Mouse (Mus musculus): ENCODE measurements at regions not wholly inside any gene's neighbourhood (a gene's known extent, or its start where the extent isn't known, plus 50 kb on each side); places are given as distances from the start of the nearest gene placed in this dataset.

DNA sequence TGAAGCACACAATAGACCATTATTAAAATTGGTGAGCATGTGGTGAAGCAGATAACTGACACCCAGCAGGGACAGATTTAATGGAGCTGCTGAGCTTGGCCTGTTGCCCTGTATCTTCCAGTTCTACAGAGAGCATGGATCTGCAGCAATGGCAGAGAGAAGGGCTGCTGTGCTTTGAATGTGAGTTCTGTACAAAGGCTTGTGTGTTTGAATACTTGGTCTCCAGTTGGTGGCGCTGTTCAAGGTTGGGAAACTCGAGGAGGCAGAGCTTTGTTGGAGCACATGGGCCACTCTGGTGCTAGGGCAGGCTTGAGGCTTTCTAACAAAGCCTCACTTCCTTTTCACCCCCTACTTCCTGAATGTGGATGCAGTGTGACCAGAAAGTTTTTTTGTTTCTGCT lies 211.8 kb upstream of the Arpp21 start:
- ATAC-seq (peak; percentile 67), DNase-seq (ENCODE audit: low spot score) (peak; percentile 78)
- Histone ChIP-seq H3K27ac (ENCODE audit: low read depth, low read length) (peak overlapping the region; percentile 41; the same call in 1 of the 2 replicates), H3K4me3 (ENCODE audit: low read depth, low read length) (no peak overlapping the region), H3K36me3 (ENCODE audit: control insufficient read depth, insufficient read depth, low read length) (no peaks in the 10 kb centered on the region), H3K9ac (ENCODE audit: low read length) (no peak overlapping the region), H3K27me3 (replicated peaks; ENCODE audit: control insufficient read depth, insufficient read depth, low read length) (no peaks in the 10 kb centered on the region), H3K9me3 (replicated peaks; ENCODE audit: control insufficient read depth, low read length) (no peaks in the 10 kb centered on the region), H3K4me1 (ENCODE audit: control insufficient read depth, insufficient read depth, low read length) (0 out of 2 replicates have a peak, but pooled peaks cover 5% of the 10 kb centered on the region), H3K4me2 (ENCODE audit: low read length) (no peak overlapping the region)
- 21% methylated on average over 2 of the region's 2 CpGs for WGBS

DNA sequence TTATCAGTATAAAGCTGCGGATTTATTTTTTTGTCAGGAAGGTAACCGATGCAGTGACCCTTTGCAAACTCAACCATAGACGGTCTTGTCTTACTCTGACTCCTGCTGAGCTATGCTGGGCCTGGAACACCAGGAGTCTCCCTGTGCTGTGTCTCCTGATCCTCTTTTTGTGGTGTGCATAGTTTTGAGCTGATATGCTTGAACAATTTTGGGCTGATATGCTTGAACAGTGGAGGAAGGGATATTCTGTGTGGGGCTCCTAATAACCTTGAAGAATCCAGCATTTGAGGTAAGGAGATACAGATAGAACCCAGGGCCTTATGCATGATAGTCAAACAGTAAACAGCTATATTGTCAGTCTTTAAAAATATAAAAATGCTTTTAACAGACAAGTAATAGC lies 211.2 kb upstream of the Arpp21 start:
- 69% methylated on average over 3 of the region's 3 CpGs for WGBS
- 0 out of 2 replicates have a peak, but pooled peaks have one; percentile 26 for ATAC-seq
- 0 out of 2 replicates have a peak overlapping the region, but pooled peaks have one; percentile 44 for H3K27ac ChIP-seq (ENCODE audit: low read depth, low read length)

DNA sequence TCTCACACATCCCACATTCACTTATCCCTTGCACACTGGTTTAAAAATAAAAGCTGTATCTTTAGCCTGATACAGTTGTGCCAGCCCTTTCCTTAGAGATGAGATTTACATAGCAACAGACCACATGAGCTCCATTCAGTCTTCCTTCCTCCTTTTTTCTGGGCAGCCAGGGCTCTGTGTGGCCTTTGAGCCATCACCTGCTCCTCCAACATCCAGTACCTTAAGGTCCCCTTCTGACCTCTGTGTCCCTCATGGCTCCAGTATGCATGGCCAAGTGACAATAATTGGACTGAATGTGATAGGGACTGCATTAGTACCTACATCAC lies 210.3 kb upstream of the Arpp21 start:
- ATAC-seq (no peak), DNase-seq (ENCODE audit: low spot score) (no peak)
- Histone ChIP-seq H3K4me1 (ENCODE audit: control insufficient read depth, insufficient read depth, low read length) (0 out of 2 replicates have a peak, but pooled peaks cover 5% of the 10 kb centered on the region), H3K9ac (ENCODE audit: low read length) (no peak overlapping the region), H3K9me3 (replicated peaks; ENCODE audit: control insufficient read depth, low read length) (no peaks in the 10 kb centered on the region), H3K4me3 (ENCODE audit: low read depth, low read length) (no peak overlapping the region), H3K36me3 (ENCODE audit: control insufficient read depth, insufficient read depth, low read length) (no peaks in the 10 kb centered on the region), H3K27me3 (replicated peaks; ENCODE audit: control insufficient read depth, insufficient read depth, low read length) (no peaks in the 10 kb centered on the region), H3K4me2 (ENCODE audit: low read length) (no peak overlapping the region), H3K27ac (ENCODE audit: low read depth, low read length) (no peak overlapping the region)

More for the DNA sequence above, 211.2 kb upstream of the Arpp21 start:
- Histone ChIP-seq H3K4me3 (ENCODE audit: low read depth, low read length) (no peak overlapping the region), H3K4me1 (ENCODE audit: control insufficient read depth, insufficient read depth, low read length) (0 out of 2 replicates have a peak, but pooled peaks cover 5% of the 10 kb centered on the region), H3K27me3 (replicated peaks; ENCODE audit: control insufficient read depth, insufficient read depth, low read length) (no peaks in the 10 kb centered on the region), H3K9me3 (replicated peaks; ENCODE audit: control insufficient read depth, low read length) (no peaks in the 10 kb centered on the region), H3K36me3 (ENCODE audit: control insufficient read depth, insufficient read depth, low read length) (no peaks in the 10 kb centered on the region), H3K9ac (ENCODE audit: low read length) (no peak overlapping the region), H3K4me2 (ENCODE audit: low read length) (no peak overlapping the region)
- peak; percentile 0 for DNase-seq (ENCODE audit: low spot score)

DNA sequence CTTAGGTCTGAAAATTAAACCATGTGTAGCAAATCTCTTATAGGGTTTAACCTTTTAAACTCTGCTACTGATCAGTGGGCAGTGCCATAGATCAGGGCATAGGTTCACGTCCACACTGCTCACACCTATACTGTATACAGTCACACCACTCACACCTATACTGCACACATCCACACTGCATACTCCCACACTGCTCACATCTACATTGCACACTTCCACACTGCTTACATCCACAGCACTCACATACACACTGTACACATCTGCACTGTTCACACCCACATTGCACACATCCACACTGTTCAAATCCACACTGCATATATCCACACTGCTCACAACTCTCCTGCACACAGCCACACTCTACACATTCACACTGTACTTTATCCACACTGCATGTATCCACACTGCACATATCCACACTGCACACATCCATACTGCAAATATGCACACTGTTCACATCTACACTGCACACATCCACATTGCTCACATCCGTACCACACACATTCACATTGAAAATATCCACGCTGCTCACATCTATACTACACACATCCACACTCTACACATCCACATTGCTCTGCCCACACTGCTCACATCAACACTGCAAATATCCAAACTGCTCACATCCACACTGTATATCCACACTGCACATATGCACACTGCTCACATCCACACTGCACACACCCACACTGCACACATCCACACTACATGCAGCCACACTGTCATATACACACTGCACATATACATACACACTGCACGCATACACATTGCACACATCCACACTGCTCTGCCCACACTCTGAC lies 209.7 kb upstream of the Arpp21 start:
- H3K4me2 ChIP-seq (ENCODE audit: low read length): no peak overlapping the region
- H3K9ac ChIP-seq (ENCODE audit: low read length): no peak overlapping the region
- no peaks in the 10 kb centered on the region for H3K27me3 ChIP-seq (replicated peaks; ENCODE audit: control insufficient read depth, insufficient read depth, low read length)
- WGBS: 94% methylated on average over 4 of the region's 4 CpGs
- ATAC-seq (no peak), DNase-seq (ENCODE audit: low spot score) (no peak)
- 0 out of 2 replicates have a peak, but pooled peaks cover 5% of the 10 kb centered on the region for H3K4me1 ChIP-seq (ENCODE audit: control insufficient read depth, insufficient read depth, low read length)
- no peaks in the 10 kb centered on the region for H3K9me3 ChIP-seq (replicated peaks; ENCODE audit: control insufficient read depth, low read length)
- no peak overlapping the region for H3K27ac ChIP-seq (ENCODE audit: low read depth, low read length)
- no peak overlapping the region for H3K4me3 ChIP-seq (ENCODE audit: low read depth, low read length)
- no peaks in the 10 kb centered on the region for H3K36me3 ChIP-seq (ENCODE audit: control insufficient read depth, insufficient read depth, low read length)

DNA sequence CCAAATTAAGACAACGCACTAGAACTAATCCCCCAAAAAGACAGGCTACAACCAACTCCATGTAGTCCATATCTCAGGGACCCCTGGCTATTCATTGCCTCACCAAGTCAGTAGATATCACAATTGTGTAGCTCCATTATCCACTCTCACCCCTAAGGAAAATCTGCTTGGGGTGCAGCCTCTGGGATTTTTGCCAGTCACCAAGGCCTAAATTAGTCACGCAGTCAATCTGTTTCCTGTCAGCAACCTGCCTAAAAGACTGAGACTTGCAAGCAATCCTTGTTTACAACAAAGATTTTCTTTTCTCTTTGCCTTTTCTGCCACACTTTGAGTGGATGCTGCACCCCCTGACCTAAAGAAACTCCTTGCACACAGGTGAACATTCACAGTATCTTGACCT lies 208.5 kb upstream of the Arpp21 start:
- 0 out of 2 replicates have a peak, but pooled peaks cover 5% of the 10 kb centered on the region for H3K4me1 ChIP-seq (ENCODE audit: control insufficient read depth, insufficient read depth, low read length)
- H3K9ac ChIP-seq (ENCODE audit: low read length): no peak overlapping the region
- no peak overlapping the region for H3K4me2 ChIP-seq (ENCODE audit: low read length)
- no peaks in the 10 kb centered on the region for H3K9me3 ChIP-seq (replicated peaks; ENCODE audit: control insufficient read depth, low read length)
- no peaks in the 10 kb centered on the region for H3K36me3 ChIP-seq (ENCODE audit: control insufficient read depth, insufficient read depth, low read length)
- no peak overlapping the region for H3K4me3 ChIP-seq (ENCODE audit: low read depth, low read length)
- 78% methylated on average over 2 of the region's 2 CpGs for WGBS
- no peak for ATAC-seq
- DNase-seq (ENCODE audit: low spot score): peak; percentile 52
- 0 out of 2 replicates have a peak overlapping the region, but pooled peaks have one; percentile 17 for H3K27ac ChIP-seq (ENCODE audit: low read depth, low read length)
- no peaks in the 10 kb centered on the region for H3K27me3 ChIP-seq (replicated peaks; ENCODE audit: control insufficient read depth, insufficient read depth, low read length)

DNA sequence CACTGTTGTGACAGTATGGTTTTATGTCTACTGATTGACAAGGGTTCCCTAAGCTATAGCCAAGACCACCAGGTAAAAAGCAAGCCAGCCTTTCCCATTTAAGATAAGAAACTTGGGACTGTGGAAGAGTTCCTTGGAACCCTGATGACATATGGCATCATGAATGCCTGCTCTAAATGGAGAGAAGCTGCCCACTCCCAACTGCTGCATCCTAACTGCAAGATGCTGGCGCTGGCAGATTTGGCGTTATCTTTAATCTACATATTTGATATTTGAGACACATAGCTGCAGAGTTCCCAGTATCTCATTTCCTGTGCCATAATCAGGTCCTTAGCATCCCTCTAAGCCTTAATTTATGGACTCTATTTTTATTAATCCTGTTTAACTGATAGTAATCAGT lies 200.4 kb upstream of the Arpp21 start:
- H3K27me3 ChIP-seq (replicated peaks; ENCODE audit: control insufficient read depth, insufficient read depth, low read length): no peaks in the 10 kb centered on the region
- DNase-seq (ENCODE audit: low spot score) (peak; percentile 5), ATAC-seq (no peak)
- H3K36me3 ChIP-seq (ENCODE audit: control insufficient read depth, insufficient read depth, low read length): no peaks in the 10 kb centered on the region
- 76% methylated on average over 2 of the region's 2 CpGs for WGBS
- H3K9ac ChIP-seq (ENCODE audit: low read length): no peak overlapping the region
- H3K4me1 ChIP-seq (ENCODE audit: control insufficient read depth, insufficient read depth, low read length): no peaks in the 10 kb centered on the region
- no peaks in the 10 kb centered on the region for H3K9me3 ChIP-seq (replicated peaks; ENCODE audit: control insufficient read depth, low read length)
- H3K4me2 ChIP-seq (ENCODE audit: low read length): no peak overlapping the region
- H3K27ac ChIP-seq (ENCODE audit: low read depth, low read length): no peak overlapping the region
- H3K4me3 ChIP-seq (ENCODE audit: low read depth, low read length): no peak overlapping the region

DNA sequence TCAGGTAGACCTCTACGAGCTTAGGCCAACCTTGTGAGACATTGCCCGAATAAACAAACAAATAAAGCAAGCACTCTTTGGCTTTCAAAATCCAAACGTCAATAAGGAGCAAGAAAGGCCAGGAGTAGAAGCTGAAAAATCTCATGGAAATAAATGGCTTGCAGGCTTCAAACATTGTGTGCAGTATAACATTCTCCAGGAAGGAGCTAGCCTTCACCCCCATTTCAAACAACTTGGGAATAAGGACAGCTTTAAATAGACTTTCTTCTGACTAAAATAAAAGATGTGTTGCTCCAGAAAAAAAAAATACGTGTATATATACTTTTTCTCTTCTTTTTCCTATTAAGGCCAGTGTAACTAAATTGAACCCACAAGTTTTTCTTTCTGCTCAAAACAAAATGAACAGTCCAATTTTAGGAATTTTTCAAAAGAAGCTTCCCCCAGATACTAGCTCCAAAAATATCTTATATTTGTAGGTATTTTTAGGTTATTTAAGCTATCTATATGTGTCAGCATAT lies 196.2 kb upstream of the Arpp21 start:
- no peak for DNase-seq (ENCODE audit: low spot score)
- Histone ChIP-seq H3K9ac (ENCODE audit: low read length) (no peak overlapping the region), H3K27me3 (replicated peaks; ENCODE audit: control insufficient read depth, insufficient read depth, low read length) (no peaks in the 10 kb centered on the region), H3K27ac (ENCODE audit: low read depth, low read length) (no peak overlapping the region), H3K4me2 (ENCODE audit: low read length) (no peak overlapping the region), H3K9me3 (replicated peaks; ENCODE audit: control insufficient read depth, low read length) (no peaks in the 10 kb centered on the region), H3K36me3 (ENCODE audit: control insufficient read depth, insufficient read depth, low read length) (no peaks in the 10 kb centered on the region), H3K4me3 (ENCODE audit: low read depth, low read length) (no peak overlapping the region), H3K4me1 (ENCODE audit: control insufficient read depth, insufficient read depth, low read length) (no peaks in the 10 kb centered on the region)
- no peak for ATAC-seq
- 93% methylated on average over 4 of the region's 4 CpGs for WGBS

DNA sequence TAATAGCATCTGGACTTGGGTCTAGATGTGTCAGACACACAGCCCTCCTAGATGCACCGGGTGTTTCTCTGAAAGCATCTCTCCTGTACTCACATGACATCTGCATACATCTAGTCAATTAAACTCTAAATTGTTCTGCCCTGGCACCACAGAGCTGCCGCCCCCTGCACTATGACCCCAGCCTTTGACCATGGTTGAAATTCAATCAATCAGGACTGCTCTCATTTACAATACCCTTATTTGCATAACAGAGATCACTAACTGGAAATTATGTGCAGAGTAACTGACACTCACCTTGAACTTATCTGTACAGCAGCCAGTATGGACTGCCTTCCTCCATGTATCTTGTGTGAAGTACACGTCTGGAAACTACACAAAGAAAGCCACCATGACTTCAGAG lies 193.5 kb upstream of the Arpp21 start:
- H3K27ac ChIP-seq (ENCODE audit: low read depth, low read length): no peak overlapping the region
- no peaks in the 10 kb centered on the region for H3K4me1 ChIP-seq (ENCODE audit: control insufficient read depth, insufficient read depth, low read length)
- DNase-seq (ENCODE audit: low spot score) (no peak), ATAC-seq (no peak)
- WGBS: 68% methylated on average over 3 of the region's 3 CpGs
- H3K4me3 ChIP-seq (ENCODE audit: low read depth, low read length): no peak overlapping the region
- no peaks in the 10 kb centered on the region for H3K9me3 ChIP-seq (replicated peaks; ENCODE audit: control insufficient read depth, low read length)
- H3K36me3 ChIP-seq (ENCODE audit: control insufficient read depth, insufficient read depth, low read length): no peaks in the 10 kb centered on the region
- H3K27me3 ChIP-seq (replicated peaks; ENCODE audit: control insufficient read depth, insufficient read depth, low read length): no peaks in the 10 kb centered on the region
- H3K4me2 ChIP-seq (ENCODE audit: low read length): no peak overlapping the region
- H3K9ac ChIP-seq (ENCODE audit: low read length): no peak overlapping the region

DNA sequence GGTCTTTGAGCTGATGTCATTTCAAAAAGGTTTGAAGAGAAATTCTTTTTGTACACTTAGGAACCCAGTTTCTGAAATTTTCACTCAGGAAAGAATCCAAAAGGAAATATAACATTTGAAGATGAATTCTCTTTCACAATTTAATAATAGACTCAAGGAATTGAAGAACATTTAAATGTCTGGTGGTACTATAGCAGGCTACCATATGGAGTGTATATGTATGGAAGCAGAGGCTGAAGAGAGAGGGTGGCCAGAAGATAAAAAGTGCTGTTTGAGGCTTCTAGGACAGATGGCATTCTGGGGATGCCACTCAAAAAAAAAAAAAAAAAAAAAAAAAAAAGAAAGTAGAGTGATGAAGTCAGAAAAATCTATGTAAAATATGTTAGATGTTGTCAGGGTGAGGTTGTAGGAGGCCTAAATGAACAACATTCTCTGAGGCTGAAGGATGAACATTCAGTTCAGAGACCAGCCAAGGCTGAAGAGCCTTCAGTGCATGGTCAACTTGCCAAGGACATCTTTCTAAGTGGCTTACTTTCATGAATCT lies 170.1 kb upstream of the Arpp21 start:
- Histone ChIP-seq H3K4me1 (ENCODE audit: control insufficient read depth, insufficient read depth, low read length) (no peaks in the 10 kb centered on the region), H3K27me3 (replicated peaks; ENCODE audit: control insufficient read depth, insufficient read depth, low read length) (no peaks in the 10 kb centered on the region), H3K9me3 (replicated peaks; ENCODE audit: control insufficient read depth, low read length) (no peaks in the 10 kb centered on the region), H3K36me3 (ENCODE audit: control insufficient read depth, insufficient read depth, low read length) (no peaks in the 10 kb centered on the region), H3K27ac (ENCODE audit: low read depth, low read length) (no peak overlapping the region), H3K9ac (ENCODE audit: low read length) (no peak overlapping the region), H3K4me3 (ENCODE audit: low read depth, low read length) (no peak overlapping the region), H3K4me2 (ENCODE audit: low read length) (no peak overlapping the region)
- ATAC-seq: no peak
- DNase-seq (ENCODE audit: low spot score): no peak
